Mouse (Mus musculus) testis, adult 2 months (tissue): Measurements from ENCODE around the gene Atxn2.

Experiments
- CTCF ChIP-seq: fragments of 200-500 bp; IDR thresholded peaks from 2 replicates; pipeline ENCODE4 v1.5.1; 2012; ENCODE audit warnings: low read depth, mild to moderate bottlenecking, inconsistent platforms, low read length, moderate library complexity; ENCODE audit not compliant: control insufficient read depth, insufficient read depth, insufficient replicate concordance
- POLR2A ChIP-seq: fragments of 200-500 bp; IDR thresholded peaks from 2 replicates; pipeline ENCODE4 v1.6.1; 2012; ENCODE audit warnings: low read depth, mild to moderate bottlenecking, inconsistent platforms, low read length, moderate library complexity; ENCODE audit not compliant: control insufficient read depth

GRCm38 (mm10) chr5:121841973-121842372, 130.8 kb downstream of the Atxn2 start:
- TF ChIP-seq CTCF, result no peak
- TF ChIP-seq POLR2A, result no peak
